Mouse (Mus musculus): ENCODE results near the gene Atp2c1. TPM values are rescaled to one million over a fixed set of nuclear protein-coding genes. Genes with fewer than 3 reads are reported as not detected.

The Atp2c1 gene
- 92.4 and 100 TPM in 2 replicates for total RNA-seq (2012; rRNA removed)

GRCm38 (mm10) chr9:105527219-105527618, at the start of gene Atp2c1:
Atp2c1 (minus strand) TSS chr9:105527319.
- no peak for TF ChIP-seq ZNF384 (IDR thresholded peaks at IDR 0.05; ENCODE audit: low read depth, low read length)
- TF ChIP-seq MAFK (IDR thresholded peaks at IDR 0.05; ENCODE audit: insufficient read depth, low read depth, low read length), result no peak
- TF ChIP-seq CHD2 (IDR thresholded peaks at IDR 0.05; ENCODE audit: low read depth, low read length), result no peak
- no peak for TF ChIP-seq HCFC1 (IDR thresholded peaks at IDR 0.05; ENCODE audit: borderline replicate concordance, insufficient read depth, low read length)
- no peak for TF ChIP-seq ZC3H11A (IDR thresholded peaks at IDR 0.05; ENCODE audit: borderline replicate concordance, low read depth, low read length)
- Histone ChIP-seq H3K27ac (ENCODE audit: insufficient read depth, low read depth, low read length, poor library complexity, severe bottlenecking) (no peak within 1 kb of the TSS), H3K9ac (ENCODE audit: insufficient read depth, low read depth, low read length, poor library complexity, severe bottlenecking) (no peak within 1 kb of the TSS), H3K4me1 (ENCODE audit: control insufficient read depth in 2 of 2, insufficient read depth in 2 of 2, low read length in 2 of 2, poor library complexity in 1 of 2) (peaks cover 2% of the 10 kb centered on the region in 2 experiments; a peak in 2 of 4 replicates), H3K9me3 (ENCODE audit: control insufficient read depth, insufficient read depth, low read depth, low read length) (no peaks in the 10 kb centered on the region), H3K36me3 (ENCODE audit: control insufficient read depth, insufficient read depth, low read length, poor library complexity, severe bottlenecking) (no peaks in the 10 kb centered on the region), H3K4me3 (ENCODE audit: insufficient read depth in 1 of 2, low read depth in 1 of 2, low read length in 2 of 2, poor library complexity in 1 of 2, severe bottlenecking in 1 of 2) (no peak within 1 kb of the TSS)
- in situ Hi-C loops (cut with MboI; ENCODE audit: low sequenced_read_pairs in 2 of 2, unreplicated experiment in 2 of 2), result no loop called here
- no peak for DNase-seq (ENCODE audit: low read depth, low spot score)

GRCm38 (mm10) chr9:105557452-105557851, 30.3 kb upstream of the Atp2c1 start:
- H3K27ac ChIP-seq (ENCODE audit: insufficient read depth, low read depth, low read length, poor library complexity, severe bottlenecking), result no peak overlapping the region
- in situ Hi-C loops (cut with MboI; ENCODE audit: low sequenced_read_pairs in 2 of 2, unreplicated experiment in 2 of 2), result no loop called here
- H3K36me3 ChIP-seq (ENCODE audit: control insufficient read depth, insufficient read depth, low read length, poor library complexity, severe bottlenecking), result no peaks in the 10 kb centered on the region
- H3K9me3 ChIP-seq (ENCODE audit: control insufficient read depth, insufficient read depth, low read depth, low read length), result no peaks in the 10 kb centered on the region
- DNase-seq (ENCODE audit: low read depth, low spot score), result no peak
- H3K4me1 ChIP-seq (ENCODE audit: control insufficient read depth in 2 of 2, insufficient read depth in 2 of 2, low read length in 2 of 2, poor library complexity in 1 of 2), result peaks cover 0 to 3% of the 10 kb centered on the region in 2 experiments; a peak in 1 of 4 replicates
- no peak overlapping the region for H3K4me3 ChIP-seq (ENCODE audit: insufficient read depth in 1 of 2, low read depth in 1 of 2, low read length in 2 of 2, poor library complexity in 1 of 2, severe bottlenecking in 1 of 2)
- TF ChIP-seq MAFK (IDR thresholded peaks at IDR 0.05; ENCODE audit: insufficient read depth, low read depth, low read length) (no peak), ZNF384 (IDR thresholded peaks at IDR 0.05; ENCODE audit: low read depth, low read length) (no peak), HCFC1 (IDR thresholded peaks at IDR 0.05; ENCODE audit: borderline replicate concordance, insufficient read depth, low read length) (no peak), CHD2 (IDR thresholded peaks at IDR 0.05; ENCODE audit: low read depth, low read length) (no peak), ZC3H11A (IDR thresholded peaks at IDR 0.05; ENCODE audit: borderline replicate concordance, low read depth, low read length) (no peak)
- no peak overlapping the region for H3K9ac ChIP-seq (ENCODE audit: insufficient read depth, low read depth, low read length, poor library complexity, severe bottlenecking)

DNA sequence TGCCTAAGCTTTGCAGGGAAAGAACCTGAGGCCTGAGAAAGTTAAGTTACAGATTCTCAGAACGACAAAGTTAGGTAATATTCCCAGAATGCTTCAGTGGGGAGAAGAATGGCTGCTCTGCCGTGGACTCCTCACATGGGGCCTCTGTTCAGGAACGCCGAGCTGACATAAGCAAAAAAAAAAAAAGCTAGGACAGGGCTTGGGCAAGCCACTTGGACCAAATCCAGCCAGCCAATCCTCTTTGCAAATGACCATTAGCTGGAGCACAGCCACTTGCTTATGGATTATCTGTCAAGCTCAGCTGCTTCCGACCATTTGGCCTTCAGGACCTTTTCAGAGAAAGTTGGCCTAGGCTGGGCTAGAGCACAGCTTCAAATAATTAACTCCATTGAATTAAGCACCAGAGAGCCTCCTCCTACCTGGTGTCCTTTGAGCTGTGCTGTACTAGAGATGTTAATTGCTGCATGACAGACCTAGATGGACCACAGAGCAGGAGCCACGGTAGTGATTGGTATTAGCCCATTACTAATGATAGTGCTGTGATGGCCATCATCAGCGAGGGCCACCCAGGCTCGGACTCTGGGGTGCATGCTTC, 29.1 kb upstream of the Atp2c1 start:
- Histone ChIP-seq H3K4me1 (ENCODE audit: control insufficient read depth in 2 of 2, insufficient read depth in 2 of 2, low read length in 2 of 2, poor library complexity in 1 of 2) (peaks cover 0 to 3% of the 10 kb centered on the region in 2 experiments; a peak in 1 of 4 replicates), H3K9me3 (ENCODE audit: control insufficient read depth, insufficient read depth, low read depth, low read length) (no peaks in the 10 kb centered on the region), H3K9ac (ENCODE audit: insufficient read depth, low read depth, low read length, poor library complexity, severe bottlenecking) (no peak overlapping the region), H3K27ac (ENCODE audit: insufficient read depth, low read depth, low read length, poor library complexity, severe bottlenecking) (no peak overlapping the region), H3K36me3 (ENCODE audit: control insufficient read depth, insufficient read depth, low read length, poor library complexity, severe bottlenecking) (no peaks in the 10 kb centered on the region), H3K4me3 (ENCODE audit: insufficient read depth in 1 of 2, low read depth in 1 of 2, low read length in 2 of 2, poor library complexity in 1 of 2, severe bottlenecking in 1 of 2) (no peak overlapping the region)
- in situ Hi-C loops (cut with MboI; ENCODE audit: low sequenced_read_pairs in 2 of 2, unreplicated experiment in 2 of 2), result no loop called here
- TF ChIP-seq MAFK (IDR thresholded peaks at IDR 0.05; ENCODE audit: insufficient read depth, low read depth, low read length) (no peak), HCFC1 (IDR thresholded peaks at IDR 0.05; ENCODE audit: borderline replicate concordance, insufficient read depth, low read length) (no peak), ZC3H11A (IDR thresholded peaks at IDR 0.05; ENCODE audit: borderline replicate concordance, low read depth, low read length) (no peak), CHD2 (IDR thresholded peaks at IDR 0.05; ENCODE audit: low read depth, low read length) (no peak), ZNF384 (IDR thresholded peaks at IDR 0.05; ENCODE audit: low read depth, low read length) (no peak)
- no peak for DNase-seq (ENCODE audit: low read depth, low spot score)

DNA sequence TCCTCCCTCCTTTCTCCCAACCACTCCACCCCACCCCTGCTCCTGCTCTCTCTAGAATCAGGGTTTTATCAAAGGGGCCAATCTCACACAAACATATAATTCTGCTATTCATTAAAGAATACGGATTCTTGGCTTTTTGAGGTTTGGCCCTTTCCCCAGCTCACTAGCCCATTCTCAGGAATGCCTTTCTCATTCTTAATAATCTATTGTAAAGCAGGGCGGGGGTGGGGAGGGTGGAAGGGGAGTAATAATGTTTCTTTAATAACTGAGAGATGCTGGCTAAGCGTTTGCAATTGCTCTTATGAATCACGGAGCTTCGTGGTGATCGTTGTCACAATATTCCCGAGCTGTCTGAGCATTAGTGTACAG, 27.3 kb upstream of the Atp2c1 start:
- in situ Hi-C loops (cut with MboI; ENCODE audit: low sequenced_read_pairs in 2 of 2, unreplicated experiment in 2 of 2), result no loop called here
- no peak for DNase-seq (ENCODE audit: low read depth, low spot score)
- Histone ChIP-seq H3K9ac (ENCODE audit: insufficient read depth, low read depth, low read length, poor library complexity, severe bottlenecking) (no peak overlapping the region), H3K36me3 (ENCODE audit: control insufficient read depth, insufficient read depth, low read length, poor library complexity, severe bottlenecking) (no peaks in the 10 kb centered on the region), H3K4me1 (ENCODE audit: control insufficient read depth in 2 of 2, insufficient read depth in 2 of 2, low read length in 2 of 2, poor library complexity in 1 of 2) (peaks cover 0 to 3% of the 10 kb centered on the region in 2 experiments; a peak in 1 of 4 replicates), H3K27ac (ENCODE audit: insufficient read depth, low read depth, low read length, poor library complexity, severe bottlenecking) (no peak overlapping the region), H3K9me3 (ENCODE audit: control insufficient read depth, insufficient read depth, low read depth, low read length) (no peaks in the 10 kb centered on the region), H3K4me3 (ENCODE audit: insufficient read depth in 1 of 2, low read depth in 1 of 2, low read length in 2 of 2, poor library complexity in 1 of 2, severe bottlenecking in 1 of 2) (no peak overlapping the region)
- TF ChIP-seq ZC3H11A (IDR thresholded peaks at IDR 0.05; ENCODE audit: borderline replicate concordance, low read depth, low read length) (no peak), HCFC1 (IDR thresholded peaks at IDR 0.05; ENCODE audit: borderline replicate concordance, insufficient read depth, low read length) (no peak), CHD2 (IDR thresholded peaks at IDR 0.05; ENCODE audit: low read depth, low read length) (no peak), ZNF384 (IDR thresholded peaks at IDR 0.05; ENCODE audit: low read depth, low read length) (no peak), MAFK (IDR thresholded peaks at IDR 0.05; ENCODE audit: insufficient read depth, low read depth, low read length) (no peak)

Data from ES-E14 (cell line).